Mouse (Mus musculus) hindbrain, embryonic 11.5 days (tissue): ENCODE data around the gene Pld3. TPM values are rescaled to one million over a fixed set of nuclear protein-coding genes. Genes with fewer than 3 reads are reported as not detected.

Experiments used
- ATAC-seq: fragments of 200-750 bp; cut with Nextera tagmentation; 2 replicates; pipeline ENCODE4 v1.8.0; 2017; ENCODE audit warnings: mild to moderate bottlenecking, moderate TSS enrichment, moderate library complexity; ENCODE audit not compliant: low FRiP score
- DNase-seq: peaks from one replicate; pipeline ENCODE4 v3.0.0-alpha.2; 2015; ENCODE audit warnings: low spot score
- H3K27ac ChIP-seq: fragments of 300-500 bp; sonication (generic); 2 replicates; pipeline ENCODE4 v1.5.1; 2014; ENCODE audit warnings: mild to moderate bottlenecking, low read depth, low read length
- H3K27me3 ChIP-seq: fragments of 300-500 bp; sonication (generic); 2 replicates; pipeline ENCODE4 v1.6.1; 2014; ENCODE audit warnings: mild to moderate bottlenecking, low read length, moderate library complexity, mixed read lengths; ENCODE audit not compliant: control insufficient read depth, insufficient read depth
- H3K36me3 ChIP-seq: fragments of 300-500 bp; sonication (generic); 2 replicates; pipeline ENCODE4 v1.6.1; 2014; ENCODE audit warnings: mild to moderate bottlenecking, low read length, moderate library complexity, mixed read lengths; ENCODE audit not compliant: control insufficient read depth, insufficient read depth
- H3K4me1 ChIP-seq: fragments of 300-500 bp; sonication (generic); replicated peaks from 2 replicates; pipeline ENCODE4 v1.6.1; 2014; ENCODE audit warnings: low read length, mixed read lengths; ENCODE audit not compliant: control insufficient read depth, insufficient read depth
- H3K4me2 ChIP-seq: fragments of 300-500 bp; sonication (generic); replicated peaks from 2 replicates; pipeline ENCODE4 v1.6.1; 2014; ENCODE audit warnings: mild to moderate bottlenecking, low read depth, low read length
- H3K4me3 ChIP-seq: fragments of 300-500 bp; sonication (generic); 2 replicates; pipeline ENCODE4 v1.5.1; 2014; ENCODE audit warnings: low read depth, low read length
- H3K9ac ChIP-seq: fragments of 300-500 bp; sonication (generic); 2 replicates; pipeline ENCODE4 v1.6.1; 2014; ENCODE audit warnings: low read depth, low read length
- H3K9me3 ChIP-seq: fragments of 300-500 bp; sonication (generic); 2 replicates; pipeline ENCODE4 v1.6.1; 2016; ENCODE audit warnings: low read length; ENCODE audit not compliant: control insufficient read depth
- WGBS: fragments of 180-500 bp; shearing (Covaris S2); extraction: QIAGEN DNeasy Blood & Tissue Kit; methylation state at CpG from one replicate; pipeline ENCODE4 v1.1.7; 2014; 5-methylcytosine and 5-hydroxymethylcytosine counted together
- polyA plus RNA-seq: library from polyadenylated mRNA; unstranded; fragments of >200 nt; fragmentation: Nextera tagmentation; extraction: Ambion mirVana; gene quantifications from 2 replicates; pipeline ENCODE4 v1.2.1, GENCODE M21; 2014

Gene Pld3
- polyA plus RNA-seq, 1 experiment from 2014 or later, result 72.9 TPM

- no peak for ATAC-seq
- no peak for DNase-seq
- WGBS, result 66% methylated on average over 5 of the region's 5 CpGs
These were observed 30.1 kb downstream of the Pld3 start, which contains the start of gene Hipk4 for GRCm38 (mm10) chr7:27522967-27523366. TSS of gene Hipk4 (plus strand) at chr7:27523267.

GRCm38 (mm10) chr7:27520599-27520998 lies 32.4 kb downstream of the Pld3 start:
- Histone ChIP-seq H3K4me1 (no peaks in the 10 kb centered on the region), H3K27ac (no peak overlapping the region), H3K9ac (no peak overlapping the region), H3K36me3 (no peaks in the 10 kb centered on the region), H3K4me3 (no peak overlapping the region), H3K4me2 (no peak overlapping the region), H3K9me3 (no peaks in the 10 kb centered on the region), H3K27me3 (no peaks in the 10 kb centered on the region)
- ATAC-seq (no peak), DNase-seq (no peak)
- WGBS, result 91% methylated on average over 1 of the region's 1 CpGs

More at GRCm38 (mm10) chr7:27522967-27523366, 30.1 kb downstream of the Pld3 start, which contains the start of gene Hipk4:
- H3K4me1 ChIP-seq, result no peaks in the 10 kb centered on the region
- H3K36me3 ChIP-seq, result no peaks in the 10 kb centered on the region
- H3K4me2 ChIP-seq, result no peak within 1 kb of the TSS
- no peak within 1 kb of the TSS for H3K9ac ChIP-seq
- H3K9me3 ChIP-seq, result no peaks in the 10 kb centered on the region
- H3K27me3 ChIP-seq, result no peaks in the 10 kb centered on the region
- H3K4me3 ChIP-seq, result no peak within 1 kb of the TSS
- H3K27ac ChIP-seq, result no peak within 1 kb of the TSS

GRCm38 (mm10) chr7:27520104-27520503 lies 32.9 kb downstream of the Pld3 start:
- no peaks in the 10 kb centered on the region for H3K27me3 ChIP-seq
- H3K4me1 ChIP-seq, result no peaks in the 10 kb centered on the region
- no peak for ATAC-seq
- no peaks in the 10 kb centered on the region for H3K9me3 ChIP-seq
- no peaks in the 10 kb centered on the region for H3K36me3 ChIP-seq
- H3K4me2 ChIP-seq, result no peak overlapping the region
- no peak overlapping the region for H3K4me3 ChIP-seq
- H3K27ac ChIP-seq, result no peak overlapping the region
- H3K9ac ChIP-seq, result no peak overlapping the region
- no peak for DNase-seq

- Histone ChIP-seq H3K27ac (no peak overlapping the region), H3K9ac (no peak overlapping the region), H3K4me2 (no peak overlapping the region), H3K27me3 (no peaks in the 10 kb centered on the region), H3K9me3 (no peaks in the 10 kb centered on the region), H3K4me3 (no peak overlapping the region), H3K36me3 (no peaks in the 10 kb centered on the region), H3K4me1 (no peaks in the 10 kb centered on the region)
- WGBS, result 91% methylated on average over 9 of the region's 9 CpGs
- DNase-seq (no peak), ATAC-seq (no peak)
These were observed 34.7 kb downstream of the Pld3 start for GRCm38 (mm10) chr7:27518314-27518713.

- Histone ChIP-seq H3K4me3 (no peak overlapping the region), H3K27ac (no peak overlapping the region), H3K27me3 (no peaks in the 10 kb centered on the region), H3K4me1 (no peaks in the 10 kb centered on the region), H3K36me3 (no peaks in the 10 kb centered on the region), H3K9me3 (no peaks in the 10 kb centered on the region), H3K9ac (no peak overlapping the region), H3K4me2 (no peak overlapping the region)
- WGBS, result 84% methylated on average over 9 of the region's 9 CpGs
- DNase-seq, result no peak
- ATAC-seq, result no peak
These were observed 38.1 kb downstream of the Pld3 start for GRCm38 (mm10) chr7:27514961-27515360.

GRCm38 (mm10) chr7:27510809-27511208 lies 42.2 kb downstream of the Pld3 start:
- Histone ChIP-seq H3K9ac (no peak overlapping the region), H3K9me3 (no peaks in the 10 kb centered on the region), H3K4me1 (0 out of 2 replicates have a peak, but pooled peaks cover 3% of the 10 kb centered on the region), H3K27me3 (no peaks in the 10 kb centered on the region), H3K4me3 (no peak overlapping the region), H3K4me2 (no peak overlapping the region), H3K36me3 (no peaks in the 10 kb centered on the region), H3K27ac (no peak overlapping the region)
- DNase-seq (no peak), ATAC-seq (no peak)
- WGBS, result 84% methylated on average over 2 of the region's 2 CpGs

GRCm38 (mm10) chr7:27508648-27509005 lies 44.4 kb downstream of the Pld3 start:
- H3K9me3 ChIP-seq, result no peaks in the 10 kb centered on the region
- peak overlapping the region; percentile 39; the same call in 1 of the 2 replicates for H3K4me3 ChIP-seq
- H3K4me1 ChIP-seq, result 0 out of 2 replicates have a peak, but pooled peaks cover 3% of the 10 kb centered on the region
- no peak overlapping the region for H3K9ac ChIP-seq
- peak; percentile 62 for DNase-seq
- peak overlapping the region; percentile 49 for H3K4me2 ChIP-seq
- no peaks in the 10 kb centered on the region for H3K27me3 ChIP-seq
- H3K36me3 ChIP-seq, result no peaks in the 10 kb centered on the region
- no peak overlapping the region for H3K27ac ChIP-seq
- whole genome bisulfite sequencing, result 24% methylated on average over 6 of the region's 6 CpGs
- ATAC-seq, result peak; percentile 60

- DNase-seq (peak; percentile 99), ATAC-seq (peak; percentile 94)
- peak overlapping the region; percentile 92 for H3K27ac ChIP-seq
- H3K9ac ChIP-seq, result peak overlapping the region; percentile 58
- no peaks in the 10 kb centered on the region for H3K9me3 ChIP-seq
- H3K4me3 ChIP-seq, result peak overlapping the region; percentile 39
- H3K4me1 ChIP-seq, result 0 out of 2 replicates have a peak, but pooled peaks cover 3% of the 10 kb centered on the region
- peak overlapping the region; percentile 49 for H3K4me2 ChIP-seq
- no peaks in the 10 kb centered on the region for H3K27me3 ChIP-seq
- under 1% methylated on average over 52 of the region's 54 CpGs for WGBS
- no peaks in the 10 kb centered on the region for H3K36me3 ChIP-seq
These were observed 45.0 kb downstream of the Pld3 start for GRCm38 (mm10) chr7:27507711-27508647.
